Mouse (Mus musculus) 3T3-L1 (cell line): Measurements from ENCODE around the gene Slc35a2.
"Not testable (repeated sequence)": the region's sequence is repeated elsewhere in the genome, so short reads cannot be mapped to it uniquely, and the experiment has no call there.

Experiments
- DNase-seq: peaks from one replicate; pipeline ENCODE4 v3.0.0-alpha.2; 2015; ENCODE audit warnings: low read depth, low spot score

Slc35a2 gene

DNA sequence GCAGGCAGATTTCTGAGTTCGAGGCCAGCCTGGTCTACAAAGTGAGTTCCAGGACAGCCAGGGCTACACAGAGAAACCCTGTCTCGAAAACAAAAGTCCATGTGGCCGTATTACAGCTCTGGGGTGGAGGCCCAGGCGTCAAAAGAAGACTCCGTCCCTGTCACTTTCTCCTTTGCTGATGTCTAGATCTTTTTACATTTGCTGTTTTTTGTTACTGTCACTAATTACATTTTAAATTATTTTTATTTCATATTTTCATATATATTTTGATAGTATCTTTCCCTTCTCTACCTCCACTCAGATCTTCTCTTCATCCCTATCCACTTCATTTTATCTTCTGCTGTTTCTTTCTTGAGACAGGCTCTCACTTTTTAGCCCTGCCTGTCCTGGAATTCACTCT lies 23.9 kb downstream of the Slc35a2 start, which contains the start of gene Gm10491:
Gene Gm10491 (minus strand): TSS at position 101 of the 400 bp plus-strand sequence.
- DNase-seq, result no peak

DNA sequence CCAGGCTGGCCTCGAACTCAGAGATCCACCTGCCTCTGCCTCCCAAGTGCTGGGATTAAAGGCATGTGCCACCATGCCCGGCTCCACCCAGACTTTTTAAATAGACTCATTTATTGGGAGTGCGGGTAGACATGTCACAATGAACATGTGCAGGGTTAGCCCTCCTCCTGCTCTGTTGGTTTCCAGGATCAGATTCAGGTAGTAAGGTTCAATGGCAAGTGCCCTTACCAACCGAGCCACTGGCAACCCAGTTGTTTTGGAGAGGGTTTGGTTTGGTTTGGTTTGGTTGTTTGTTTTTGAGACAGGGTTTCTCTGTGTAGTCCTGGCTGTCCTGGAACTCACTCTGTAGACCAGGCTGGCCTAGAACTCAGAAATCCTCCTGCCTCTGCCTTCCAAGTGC lies 25.4 kb downstream of the Slc35a2 start, which contains the start of gene Gm10490:
Gene Gm10490 (plus strand): TSS at position 301 of the 400 bp plus-strand sequence.
- not testable (repeated sequence) for DNase-seq

DNA sequence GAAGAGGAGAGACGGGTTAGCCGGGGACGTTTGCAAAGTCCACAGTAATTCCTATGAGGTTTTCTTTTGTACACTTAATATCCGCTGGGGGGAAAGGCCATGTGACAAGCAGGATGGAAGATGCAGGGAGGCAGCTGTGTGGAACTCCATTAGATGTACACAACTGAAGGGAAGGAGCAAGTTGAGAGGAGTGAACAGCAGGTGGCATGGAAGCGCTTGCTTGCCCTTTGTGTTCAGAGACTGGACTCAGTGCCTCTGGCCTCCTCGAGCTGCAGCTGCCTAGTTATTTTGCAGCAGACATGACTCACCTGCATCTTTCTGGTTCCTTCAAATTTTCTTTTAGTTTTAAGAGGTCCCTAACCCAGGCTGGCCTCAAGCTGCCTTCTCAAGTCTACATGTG lies 26.6 kb downstream of the Slc35a2 start:
- peak; percentile 22 for DNase-seq

DNA sequence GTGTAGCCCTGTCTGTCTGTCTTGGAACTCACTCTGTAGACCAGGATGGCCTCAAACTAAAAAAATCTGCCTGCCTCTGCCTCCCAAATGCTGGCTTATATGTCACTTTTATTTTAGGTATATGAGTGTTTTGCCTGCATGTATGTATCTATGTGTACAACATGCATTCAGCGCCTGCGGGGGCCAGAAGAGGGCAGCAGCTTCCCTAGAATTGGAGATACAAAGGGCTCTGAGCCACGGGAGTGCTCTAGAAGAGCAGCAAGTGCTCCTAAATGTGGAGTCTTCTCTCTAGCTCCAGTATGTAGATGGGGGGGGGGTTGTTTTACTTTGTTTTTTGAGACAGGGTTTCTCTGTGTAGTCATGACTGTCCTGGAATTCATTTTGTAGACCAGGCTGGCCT lies 31.8 kb downstream of the Slc35a2 start:
- peak; percentile 24 for DNase-seq

DNA sequence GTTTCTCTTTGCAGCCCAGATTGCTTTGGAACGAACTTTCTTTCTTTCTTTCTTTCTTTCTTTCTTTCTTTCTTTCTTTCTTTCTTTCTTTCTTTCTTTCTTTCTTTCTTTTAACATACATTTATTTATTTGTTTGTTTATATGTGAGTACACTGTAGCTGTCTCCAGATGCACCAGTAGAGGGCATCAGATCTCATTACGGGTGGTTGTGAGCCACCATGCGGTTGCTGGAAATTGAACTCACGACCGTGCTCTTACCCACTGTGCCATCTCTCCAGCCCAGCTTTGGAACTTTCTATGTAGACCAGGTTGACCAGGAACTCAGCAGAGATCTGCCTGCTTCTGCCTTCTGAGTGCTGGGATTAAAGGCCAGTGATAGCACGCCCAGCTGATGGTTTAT lies 34.1 kb downstream of the Slc35a2 start:
- DNase-seq, result not testable (repeated sequence)

DNA sequence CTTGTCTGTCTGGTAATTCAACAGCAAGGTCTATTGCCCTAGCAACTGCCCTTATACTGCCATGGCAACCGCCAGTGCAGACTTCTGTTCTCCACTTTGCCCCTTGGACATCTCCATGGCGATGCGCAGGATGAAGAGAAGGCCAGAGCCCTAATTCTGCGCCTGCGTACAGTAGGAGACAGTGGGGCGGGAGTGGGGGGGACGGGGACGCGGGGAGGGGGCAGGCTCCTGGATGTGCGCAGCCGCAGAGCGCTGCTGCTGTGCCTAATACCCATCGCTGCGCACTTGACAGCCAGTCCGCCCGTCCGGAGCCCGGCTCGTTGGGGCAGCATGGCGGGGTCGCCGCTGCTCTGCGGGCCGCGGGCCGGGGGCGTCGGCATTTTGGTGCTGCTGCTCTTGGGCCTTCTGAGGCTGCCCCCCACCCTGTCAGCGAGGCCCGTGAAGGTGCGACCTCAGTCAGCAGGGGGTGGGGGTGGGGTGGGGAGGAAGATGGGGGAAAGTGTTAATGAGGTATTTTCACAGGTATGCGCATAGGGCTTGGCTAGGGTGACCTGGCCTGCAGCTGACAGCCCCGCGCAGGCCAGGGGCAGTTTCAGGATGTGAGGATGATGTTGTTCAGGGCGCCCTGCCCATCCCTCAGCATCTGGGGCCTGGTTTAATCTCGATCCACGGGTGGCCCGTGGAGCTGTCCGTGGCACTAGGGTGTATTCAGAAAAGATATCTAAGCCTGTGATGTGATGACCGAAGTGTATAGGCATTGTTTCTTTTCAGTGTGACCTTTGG lies 36.0 kb downstream of the Slc35a2 start, which contains the start of gene Pcsk1n:
Gene Pcsk1n (plus strand): TSS at position 222 of the 783 bp plus-strand sequence.
- no peak for DNase-seq

DNA sequence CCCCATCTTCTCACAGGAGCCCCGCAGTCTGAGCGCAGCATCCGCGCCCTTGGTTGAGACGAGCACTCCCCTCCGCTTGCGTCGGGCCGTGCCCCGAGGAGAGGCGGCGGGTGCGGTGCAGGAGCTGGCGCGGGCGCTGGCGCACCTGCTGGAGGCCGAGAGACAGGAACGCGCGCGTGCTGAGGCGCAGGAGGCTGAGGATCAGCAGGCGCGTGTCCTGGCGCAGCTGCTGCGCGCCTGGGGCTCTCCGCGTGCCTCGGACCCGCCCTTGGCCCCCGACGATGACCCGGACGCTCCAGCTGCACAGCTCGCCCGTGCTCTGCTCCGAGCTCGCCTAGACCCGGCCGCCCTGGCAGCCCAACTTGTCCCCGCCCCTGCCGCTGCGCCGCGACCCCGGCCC lies 38.2 kb downstream of the Slc35a2 start:
- no peak for DNase-seq

DNA sequence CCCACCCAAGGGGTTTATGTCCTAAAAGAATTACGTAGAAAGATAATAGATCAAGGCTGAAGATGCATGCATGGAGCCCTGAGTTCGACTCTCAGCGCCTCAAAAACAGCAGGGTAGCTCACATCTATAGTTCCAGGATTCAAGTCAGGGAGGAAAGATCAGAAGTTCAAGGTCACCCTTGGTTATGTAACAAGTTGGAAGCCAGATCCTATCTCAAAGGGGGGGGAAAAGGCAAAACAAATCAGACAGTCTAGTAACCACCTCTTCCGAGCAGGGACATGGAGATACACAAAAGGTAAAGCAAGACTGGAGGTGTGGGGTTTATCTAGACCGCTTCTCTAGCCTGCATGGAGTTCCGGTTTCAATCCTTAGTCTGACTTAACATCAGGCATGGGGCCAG lies 42.4 kb downstream of the Slc35a2 start:
- DNase-seq, result no peak

DNA sequence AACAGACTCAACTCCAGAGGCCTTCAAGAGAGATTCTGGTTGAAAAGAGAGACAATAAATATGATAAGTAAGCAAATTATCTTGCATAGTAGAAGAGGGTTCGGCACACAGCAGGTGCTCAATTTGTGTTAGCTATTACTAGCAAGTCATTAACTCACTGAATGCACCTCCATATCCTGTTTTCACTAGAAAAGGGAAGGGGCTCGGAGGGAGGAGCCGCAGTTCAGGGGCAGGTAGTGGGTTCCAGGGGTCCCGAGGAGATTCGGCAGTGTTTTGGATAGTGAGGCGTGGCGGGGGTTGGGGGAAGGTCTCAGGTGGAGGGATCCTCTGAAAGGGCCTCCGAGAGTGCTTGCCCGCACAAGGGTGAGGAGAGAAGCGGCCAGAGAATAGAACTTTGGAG lies 43.3 kb downstream of the Slc35a2 start:
- DNase-seq, result no peak

DNA sequence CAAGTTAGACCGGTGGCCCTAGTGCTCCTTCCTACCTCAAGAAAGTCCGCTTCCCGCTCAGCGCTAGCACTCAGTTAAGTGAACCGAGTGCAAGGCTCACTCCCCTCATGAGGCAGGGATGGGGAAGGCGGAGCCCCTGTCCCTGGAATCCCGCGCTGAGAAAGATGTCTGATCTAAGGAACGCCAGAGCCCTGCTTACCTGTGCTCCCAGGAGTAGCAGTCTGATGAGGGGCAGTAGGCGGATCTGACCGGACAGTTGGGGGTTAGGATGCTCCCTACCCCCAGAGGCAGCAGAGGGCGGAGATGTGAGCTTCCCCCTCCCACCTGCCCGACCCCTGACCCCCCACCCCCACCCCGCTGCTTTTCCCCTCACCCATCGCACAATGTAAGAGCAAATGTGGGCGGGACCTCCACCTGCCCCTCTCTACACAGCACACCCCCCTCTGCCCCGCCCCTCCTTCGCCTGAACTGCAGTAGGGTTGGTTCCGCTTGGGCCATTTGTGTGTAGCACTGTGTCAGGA lies 44.5 kb downstream of the Slc35a2 start, which contains the start of gene Eras:
Gene Eras (minus strand): TSS at position 338 of the 521 bp plus-strand sequence.
- DNase-seq, result no peak

DNA sequence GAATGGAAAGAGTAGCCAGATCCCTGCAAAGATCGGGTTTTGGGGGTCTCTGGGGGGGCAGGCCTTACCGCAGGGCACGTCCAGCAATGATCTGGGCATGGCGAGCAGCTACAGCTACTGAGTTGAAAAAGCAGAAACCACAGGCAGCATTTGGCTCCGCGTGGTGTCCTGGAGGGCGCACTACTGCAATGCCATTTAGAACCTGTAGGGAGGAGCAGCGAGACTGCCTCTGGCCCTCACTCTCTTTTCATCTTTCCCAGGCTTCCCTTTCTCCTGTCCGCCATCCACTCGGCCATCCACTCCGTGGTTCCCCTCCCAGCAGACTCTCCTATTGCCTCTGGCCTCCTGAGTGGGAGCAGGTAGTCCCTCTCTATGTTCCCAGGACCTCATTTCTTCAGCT lies 53.0 kb downstream of the Slc35a2 start:
- DNase-seq, result peak; percentile 15

DNA sequence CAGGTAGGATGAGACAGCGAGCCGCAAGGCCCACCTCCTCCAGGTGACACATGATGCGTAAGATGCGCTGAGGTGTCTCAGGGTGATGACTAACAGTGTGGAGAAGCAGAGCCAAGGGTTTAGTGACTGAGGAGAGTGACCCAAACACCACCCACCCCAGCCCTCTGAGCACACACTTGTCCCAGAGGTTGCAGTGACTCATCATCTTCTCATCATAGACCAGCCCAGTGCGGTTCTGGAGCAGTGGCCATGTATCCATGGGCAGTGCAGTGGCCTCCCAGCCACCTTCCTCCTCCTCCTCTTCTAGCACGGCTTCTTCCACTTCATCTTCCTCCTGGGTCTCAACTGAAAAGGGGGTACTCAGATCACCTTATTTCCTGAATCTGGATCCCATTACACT lies 53.8 kb downstream of the Slc35a2 start:
- peak; percentile 64 for DNase-seq
